Mouse (Mus musculus) telencephalon, adult 2 months (tissue): ENCODE data around the gene Clcn5.

Source experiments
- DNase-seq: peaks from one replicate; pipeline ENCODE4 v3.0.0-alpha.2; 2011; ENCODE audit warnings: low read depth, low spot score

Gene Clcn5

DNA sequence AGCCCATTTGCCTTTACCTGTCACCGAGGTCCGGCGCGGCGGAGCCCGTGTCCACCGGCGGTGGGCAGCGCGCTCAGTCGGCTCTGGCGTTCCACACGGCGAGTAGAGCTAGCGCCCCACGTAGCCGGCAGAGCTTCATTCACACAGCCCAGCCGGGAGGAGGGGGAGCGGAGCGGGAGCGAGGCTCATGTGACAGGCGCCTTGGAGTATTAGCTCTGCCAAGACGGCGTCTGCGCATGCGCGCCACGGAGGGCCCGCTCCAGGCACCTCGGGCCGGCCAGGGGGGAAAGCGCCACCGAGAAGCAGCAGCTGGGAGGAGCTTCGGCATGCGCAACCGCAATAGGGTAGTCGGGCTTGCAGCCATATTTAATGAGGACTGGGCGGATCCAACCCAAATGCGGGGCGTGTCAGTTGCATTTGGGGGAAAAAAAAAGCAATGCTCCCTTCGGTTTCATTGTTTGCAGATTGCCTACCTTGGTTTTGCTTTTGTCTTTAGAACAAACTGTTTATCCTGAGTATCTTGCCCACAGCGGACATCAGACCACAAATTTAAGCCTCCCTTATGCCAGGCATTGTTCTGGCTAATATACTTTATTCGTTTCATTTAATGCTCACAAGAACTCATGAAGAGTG lies at the start of gene Clcn5:
Gene Clcn5, minus strand, starts transcription at position 270 of the 633 bp plus-strand sequence.
- peak; percentile 88 for DNase-seq

DNA sequence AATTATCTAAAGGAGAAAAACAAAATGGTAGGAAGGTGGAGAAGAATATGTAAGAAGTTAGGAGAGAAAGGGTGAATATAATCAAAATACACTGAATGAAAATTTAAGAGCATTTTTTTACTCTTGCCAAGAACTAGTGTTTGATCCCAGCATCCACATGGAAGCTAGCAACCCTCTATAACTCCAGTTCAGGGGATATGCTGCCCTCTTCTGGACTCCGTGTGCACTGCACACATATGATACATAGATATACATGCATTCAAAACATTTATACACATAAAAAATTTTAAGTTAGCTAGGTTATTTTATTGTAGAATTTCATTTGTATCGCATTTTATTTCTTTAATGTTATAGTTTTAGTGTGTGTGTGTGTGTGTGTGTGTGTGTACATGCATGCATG lies 6.3 kb upstream of the Clcn5 start:
- no peak for DNase-seq

DNA sequence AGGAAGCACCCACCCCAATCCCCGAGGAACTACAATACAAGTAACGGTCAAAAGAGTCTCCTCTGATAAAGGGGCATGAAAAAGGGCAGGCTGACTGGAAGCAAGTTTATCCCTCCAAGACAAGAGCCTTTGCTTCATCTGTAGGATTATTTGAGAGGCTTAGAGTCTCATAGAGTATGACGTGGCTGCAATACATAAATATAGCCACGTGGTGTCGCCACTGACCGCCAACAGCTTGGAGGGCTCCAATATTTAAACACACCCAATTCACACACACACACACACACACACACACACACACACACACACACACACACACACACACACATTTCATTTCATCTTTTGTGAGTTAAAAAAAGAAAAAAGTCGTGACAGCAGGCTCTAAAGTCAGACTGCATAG lies 3.1 kb upstream of the Clcn5 start:
- no peak for DNase-seq

DNA sequence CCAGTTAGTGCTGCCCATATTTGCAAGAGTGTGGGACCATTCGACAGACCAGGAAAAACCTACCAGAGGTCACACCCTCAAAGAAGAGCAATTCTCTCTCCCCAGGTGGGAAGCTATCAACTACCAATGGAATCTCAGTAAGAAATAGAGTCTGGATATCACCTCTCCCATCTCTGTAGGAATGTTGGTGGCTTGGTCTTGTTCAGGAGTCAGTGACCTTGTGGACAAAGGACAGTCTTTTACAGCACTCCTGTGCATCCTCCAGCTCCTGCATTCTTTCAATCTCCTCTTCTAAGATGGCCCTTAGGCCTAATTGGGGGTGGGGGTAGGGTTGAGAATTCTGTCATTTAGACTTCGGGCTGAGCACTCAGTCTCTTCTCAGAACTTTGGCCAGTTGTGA lies 1.4 kb upstream of the Clcn5 start:
- DNase-seq: no peak

DNA sequence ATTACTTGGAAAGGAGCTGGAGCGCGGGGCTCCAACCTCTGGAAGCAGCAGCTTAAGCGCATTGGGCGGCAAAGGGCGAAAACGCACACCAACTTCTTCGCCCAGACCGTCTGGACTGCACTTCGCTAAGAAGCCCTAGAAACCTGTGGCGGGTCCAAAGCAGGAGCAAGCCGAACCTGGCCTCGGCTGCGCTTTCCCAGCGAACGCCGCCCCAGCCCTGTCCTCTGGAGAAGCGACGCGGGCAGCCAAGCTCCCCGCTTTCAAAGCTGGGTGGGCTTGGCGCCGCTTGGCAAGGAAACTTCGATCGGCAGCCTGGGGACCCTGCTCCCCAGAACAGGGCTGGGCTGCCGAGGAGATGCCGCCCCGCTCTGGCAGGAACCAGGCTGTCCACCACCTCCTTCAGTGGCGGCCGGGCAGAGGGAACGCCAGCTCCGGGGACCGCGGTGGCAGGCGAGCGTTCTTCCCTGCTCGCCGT lies 570 bp downstream of the Clcn5 start:
- no peak for DNase-seq

DNA sequence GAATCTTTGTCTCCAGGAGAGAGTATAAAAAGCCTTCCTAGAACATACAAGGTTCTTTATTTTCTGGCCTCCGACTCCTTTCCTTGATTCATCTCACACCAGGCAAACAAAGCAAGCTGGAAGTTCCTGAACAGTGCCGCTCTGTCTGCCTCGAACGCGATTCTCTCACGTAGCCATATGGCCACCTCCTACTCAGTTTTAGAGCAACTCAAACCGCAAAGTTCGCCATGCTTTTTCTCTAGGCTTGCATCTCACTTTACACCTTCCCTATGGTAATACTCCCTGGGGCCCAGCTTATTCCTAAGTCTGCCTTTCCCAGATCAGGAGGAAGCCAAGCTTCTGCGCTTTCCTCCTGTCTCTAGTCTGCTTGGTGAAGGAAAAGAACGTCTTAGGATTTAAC lies 4.0 kb downstream of the Clcn5 start:
- peak; percentile 83 for DNase-seq

DNA sequence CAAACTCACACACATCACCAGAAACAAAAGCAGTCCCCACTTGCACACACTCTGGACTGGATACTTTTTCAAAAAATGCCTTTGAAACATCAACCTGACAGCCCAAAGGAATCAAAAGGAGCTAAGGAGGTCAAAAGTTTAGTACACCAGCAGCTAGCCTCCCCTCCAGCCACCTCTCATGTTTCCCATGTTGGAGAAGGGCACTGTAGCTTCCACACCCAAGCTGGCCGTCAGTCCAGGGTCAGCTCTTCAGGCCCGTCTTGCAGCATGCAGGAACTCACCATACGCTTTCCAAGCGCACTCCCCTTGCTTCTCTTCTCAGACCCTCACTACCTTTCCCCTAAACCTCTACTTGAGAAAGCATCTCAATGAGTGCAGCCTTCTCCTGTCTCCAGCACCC lies 4.5 kb downstream of the Clcn5 start:
- DNase-seq: no peak

DNA sequence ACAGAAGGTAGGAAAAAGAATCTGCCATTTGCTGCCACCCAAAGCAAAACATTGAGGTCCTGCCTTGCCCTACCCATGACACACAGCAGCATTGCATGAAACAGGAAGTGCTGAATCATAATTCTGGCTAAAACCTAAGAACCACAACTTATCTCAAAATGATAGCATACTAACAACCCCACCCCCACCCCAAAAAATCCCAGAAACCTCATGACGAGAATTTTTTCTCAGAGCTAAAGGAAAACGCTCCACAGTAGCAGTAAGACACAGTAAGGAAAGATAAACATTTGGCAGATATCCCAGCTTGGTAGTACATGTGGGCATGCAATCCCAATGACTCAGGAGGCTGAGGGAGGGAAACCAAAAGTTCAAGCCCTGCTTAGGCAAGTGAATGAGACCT lies 10.9 kb downstream of the Clcn5 start:
- DNase-seq: no peak

DNA sequence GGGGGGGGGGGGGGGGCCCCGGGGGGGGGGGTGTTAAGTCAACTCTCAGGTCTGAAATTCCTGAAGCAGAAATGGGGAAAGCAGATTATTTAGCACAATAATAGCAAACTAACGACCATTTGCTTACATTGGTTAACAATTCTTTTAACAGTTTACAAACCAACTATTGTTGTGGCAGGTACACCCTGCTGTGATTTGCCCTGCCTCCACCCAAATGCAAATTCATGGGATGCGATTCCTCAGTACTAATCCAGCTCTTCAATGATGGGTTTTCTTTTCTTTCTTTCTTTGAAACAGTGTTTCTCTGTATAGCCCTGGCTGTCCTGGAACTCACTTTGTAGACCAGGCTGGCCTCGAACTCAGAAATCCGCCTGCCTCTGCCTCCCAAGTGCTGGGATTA lies 12.3 kb downstream of the Clcn5 start:
- no peak for DNase-seq

DNA sequence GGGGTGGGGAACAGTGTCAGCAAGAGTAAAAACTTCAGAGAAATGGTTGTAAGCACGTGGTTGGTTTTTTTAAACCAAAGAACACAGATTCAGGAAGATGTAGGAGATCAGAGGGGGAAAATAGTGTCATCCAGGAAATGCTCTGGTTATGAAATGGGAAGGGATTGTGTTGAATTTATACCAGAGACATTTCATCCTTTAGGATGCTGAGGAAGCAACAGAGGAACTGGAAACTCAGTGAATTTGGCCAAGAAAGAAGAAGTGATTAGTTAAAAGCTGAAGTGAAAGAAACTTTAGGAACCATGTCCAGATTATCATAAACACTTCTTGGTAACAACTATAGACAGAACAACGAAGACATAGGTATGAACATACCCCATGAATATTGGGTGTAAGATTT lies 26.2 kb downstream of the Clcn5 start:
- DNase-seq: no peak

DNA sequence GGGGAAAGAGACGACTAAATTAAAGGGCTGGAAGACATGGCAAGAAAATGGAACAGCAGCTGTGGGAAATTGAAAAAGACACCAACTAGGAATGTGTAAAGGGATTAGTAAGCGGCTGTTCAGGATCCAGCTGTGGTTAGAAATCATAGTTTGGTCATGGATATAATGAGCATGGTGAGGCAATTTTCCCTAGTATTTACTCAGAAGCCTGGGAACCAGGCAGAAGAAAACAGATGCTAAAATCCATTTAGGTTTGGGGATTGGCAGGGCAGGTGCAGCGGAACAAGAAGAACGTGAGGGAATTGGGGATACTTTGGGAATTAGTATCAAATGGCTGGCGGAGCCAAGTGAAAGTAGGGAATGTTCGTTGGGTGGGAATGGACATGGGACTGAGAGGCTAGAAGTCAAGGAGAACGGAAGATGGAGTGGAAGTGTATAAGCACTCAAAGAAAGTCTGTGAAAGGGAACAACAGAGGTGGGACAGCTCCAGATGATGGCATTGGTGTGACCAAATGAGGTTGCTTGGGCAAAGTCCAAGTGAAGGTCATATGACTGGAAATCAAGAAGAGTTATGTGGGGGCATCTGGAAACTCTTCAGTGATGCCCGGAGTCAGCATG lies 26.9 kb downstream of the Clcn5 start:
- no peak for DNase-seq

DNA sequence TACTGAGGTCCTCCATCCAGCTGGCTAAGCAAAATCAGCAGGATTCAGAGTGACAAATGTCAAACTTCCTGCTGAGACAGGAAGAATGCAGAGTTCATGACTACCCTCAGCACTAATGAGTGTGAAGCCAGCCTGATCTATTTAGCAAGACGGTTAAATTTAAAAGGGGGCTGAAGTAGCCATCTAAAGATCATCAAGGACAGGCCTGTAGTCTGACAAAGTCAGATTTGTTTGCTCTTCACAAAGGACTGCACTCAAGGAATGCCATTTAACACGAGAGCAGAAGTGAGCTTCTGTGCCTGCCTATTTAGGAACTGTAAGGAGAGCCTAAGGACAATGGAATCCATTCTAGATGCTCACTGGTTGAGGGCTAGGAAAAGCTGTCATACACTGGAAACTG lies 30.2 kb downstream of the Clcn5 start:
- DNase-seq: no peak

DNA sequence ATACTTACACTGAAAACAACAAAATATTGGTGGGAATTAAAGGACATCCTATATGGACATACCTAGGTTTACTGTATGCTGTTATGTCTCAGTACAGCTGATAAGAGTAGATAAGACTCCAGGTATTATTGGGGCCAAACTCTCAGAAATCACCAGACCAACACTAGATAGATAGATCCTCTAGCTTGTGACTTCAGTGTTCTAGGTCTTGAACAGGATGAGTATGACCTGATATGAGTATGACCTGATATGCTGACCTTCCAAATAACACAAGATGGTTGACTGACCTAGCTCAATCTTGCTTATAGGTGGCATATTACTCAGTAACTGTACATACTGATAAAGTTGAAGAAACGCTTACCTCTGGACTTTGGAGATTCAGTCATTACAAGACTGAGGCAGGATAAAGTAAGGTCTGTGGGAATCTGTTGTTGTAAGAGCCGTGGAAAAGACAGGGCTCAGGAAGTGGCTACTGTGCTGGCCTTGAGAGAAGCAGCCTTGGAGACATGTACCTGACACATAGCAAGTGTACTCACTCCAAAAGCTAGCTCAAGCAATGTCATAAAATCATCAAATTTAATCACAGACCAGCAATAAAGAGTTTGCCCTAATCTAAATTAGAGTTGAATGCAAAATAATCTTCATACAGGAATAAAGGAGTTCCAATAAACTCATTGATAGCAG lies 32.0 kb downstream of the Clcn5 start:
- DNase-seq: no peak

DNA sequence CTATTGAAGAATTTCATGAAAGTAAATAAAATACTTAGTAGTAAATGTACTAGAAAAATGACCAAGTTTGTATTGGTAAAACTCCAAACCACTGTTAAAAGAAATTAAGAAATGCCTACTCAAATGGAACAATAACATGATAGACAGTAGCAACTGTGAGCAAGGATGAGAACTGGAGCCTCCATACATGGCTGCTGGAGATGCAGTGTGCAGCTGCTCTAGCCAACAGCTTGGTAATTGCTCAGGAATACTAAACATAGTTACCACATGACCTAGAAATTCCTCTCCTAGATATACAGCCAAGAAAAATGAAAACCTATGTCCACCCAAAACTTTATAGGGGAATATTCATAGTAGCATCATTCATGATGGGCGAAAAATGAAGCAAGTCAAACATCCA lies 36.5 kb downstream of the Clcn5 start:
- DNase-seq: no peak

DNA sequence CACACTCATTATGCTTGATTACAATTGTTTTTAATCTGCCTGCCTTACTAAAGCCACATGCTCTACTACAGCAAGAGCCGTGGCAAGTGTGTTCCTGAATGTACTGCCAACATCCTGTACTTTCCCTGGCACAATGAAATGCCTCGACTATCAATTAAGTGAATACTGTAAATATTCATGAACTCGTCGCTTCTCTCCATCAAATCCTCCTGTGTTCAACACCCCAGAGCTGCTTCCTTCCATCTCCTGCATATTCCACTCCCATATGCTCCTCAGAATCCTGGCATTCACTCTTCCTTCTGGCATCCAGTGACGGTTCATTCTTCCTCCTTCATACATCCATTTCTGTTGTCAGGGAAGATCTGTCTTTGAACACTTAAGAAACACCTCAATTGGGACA lies 39.4 kb downstream of the Clcn5 start:
- DNase-seq: peak; percentile 5

DNA sequence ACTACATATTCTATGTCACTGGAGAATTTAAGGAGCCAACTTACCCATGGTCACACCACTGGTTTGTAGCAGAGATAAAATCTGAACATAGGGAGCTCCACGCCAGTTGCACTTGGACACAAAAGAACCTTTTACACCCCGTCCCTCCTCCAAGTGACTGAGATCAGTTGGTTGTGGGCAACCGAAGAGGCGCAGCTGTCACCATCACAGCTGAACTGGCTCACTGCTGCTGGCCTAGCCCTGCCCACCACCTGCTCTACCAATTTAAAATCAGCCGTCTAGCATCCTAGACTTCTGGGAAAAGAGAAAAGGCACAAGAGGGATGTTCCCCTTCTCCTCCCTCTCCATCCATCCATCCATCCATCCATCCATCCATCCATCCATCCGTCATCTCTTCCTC lies 42.6 kb downstream of the Clcn5 start:
- DNase-seq: no peak

DNA sequence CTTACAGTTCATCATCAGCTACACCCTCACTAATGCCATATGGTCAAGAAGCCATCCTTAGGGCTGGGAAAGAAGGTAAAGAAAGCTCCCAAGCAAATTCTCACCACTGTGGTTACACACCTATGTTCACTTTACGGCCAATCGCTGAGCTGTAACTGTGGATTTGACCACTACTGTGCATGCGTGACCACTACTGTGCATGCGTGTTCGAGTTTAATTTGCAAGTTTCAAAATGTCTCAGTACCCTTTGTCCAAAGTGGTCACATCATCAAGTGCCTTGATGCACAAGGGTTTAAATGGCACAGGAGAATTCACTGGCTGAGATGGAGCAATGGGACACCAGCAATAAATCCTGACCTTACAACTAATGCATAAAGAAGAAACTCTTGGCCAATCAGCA lies 58.0 kb downstream of the Clcn5 start:
- DNase-seq: no peak

DNA sequence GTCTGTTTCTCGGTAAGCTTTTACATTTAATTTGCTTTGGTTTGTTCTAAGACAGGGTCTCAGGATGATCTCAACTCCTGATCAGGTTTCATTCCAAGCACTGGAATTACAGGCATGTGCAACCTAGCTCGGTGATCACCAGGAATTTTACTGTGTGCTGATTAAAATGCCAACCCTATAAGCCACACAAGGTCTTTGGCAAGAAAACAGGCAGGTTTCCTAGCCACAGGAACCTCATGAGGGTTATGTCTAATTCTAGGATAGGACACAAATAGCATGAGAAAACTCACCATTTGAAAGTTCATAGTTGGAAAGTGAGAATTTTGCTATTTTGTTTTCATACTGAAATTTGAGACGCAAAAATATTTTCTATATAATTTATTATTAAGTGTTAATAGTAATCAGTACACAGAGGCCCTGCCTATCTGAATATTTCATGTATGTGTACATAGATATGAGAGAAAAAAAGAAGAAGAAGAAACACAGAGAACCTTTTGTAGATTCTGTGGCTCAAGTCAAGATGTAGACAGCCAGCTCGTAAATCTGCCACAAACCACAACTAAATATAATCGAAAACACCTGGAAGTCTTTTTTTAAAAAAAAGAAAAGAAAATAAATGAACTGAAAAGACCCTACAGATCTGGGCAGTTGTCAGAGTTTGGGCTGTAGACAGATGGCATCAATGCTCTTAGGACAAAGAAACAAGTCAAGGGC lies 58.6 kb downstream of the Clcn5 start:
- DNase-seq: no peak

DNA sequence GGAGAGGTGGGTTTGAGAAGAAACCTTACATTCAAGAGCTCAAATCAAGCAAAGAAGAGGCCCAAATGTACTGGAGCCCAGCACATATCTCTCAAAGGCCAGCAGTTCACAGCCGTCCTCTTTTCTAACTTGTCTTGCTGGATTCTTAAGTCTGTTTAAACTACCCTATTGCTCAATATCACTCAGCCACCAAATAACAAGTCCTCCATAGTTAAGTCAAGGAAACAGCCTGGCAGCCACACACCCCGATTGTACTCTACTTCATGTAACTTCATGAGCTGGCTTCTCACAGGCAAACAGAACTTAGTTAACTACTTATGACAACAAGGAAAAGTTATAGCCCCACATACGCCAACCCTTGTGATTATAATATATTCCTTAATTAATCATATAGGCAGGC lies 59.4 kb downstream of the Clcn5 start:
- DNase-seq: no peak

DNA sequence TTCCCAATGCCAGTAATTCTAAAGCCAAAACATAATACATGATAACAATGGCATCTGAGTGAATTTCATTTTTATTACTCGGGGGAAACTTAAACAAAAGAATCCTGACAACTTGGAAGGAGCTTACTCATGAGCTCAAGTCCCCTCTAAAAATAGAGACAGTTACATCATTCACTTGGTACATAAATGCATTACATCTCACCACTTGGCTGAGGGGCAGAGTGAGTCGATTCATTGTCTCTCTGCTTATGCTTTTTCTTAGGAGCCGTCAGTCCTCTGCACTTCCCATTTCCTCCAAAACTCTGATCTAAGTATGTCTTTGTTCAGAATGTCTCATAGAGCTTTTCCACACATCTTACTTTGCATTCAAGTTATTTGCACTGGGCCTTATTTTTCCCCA lies 63.1 kb downstream of the Clcn5 start:
- no peak for DNase-seq

DNA sequence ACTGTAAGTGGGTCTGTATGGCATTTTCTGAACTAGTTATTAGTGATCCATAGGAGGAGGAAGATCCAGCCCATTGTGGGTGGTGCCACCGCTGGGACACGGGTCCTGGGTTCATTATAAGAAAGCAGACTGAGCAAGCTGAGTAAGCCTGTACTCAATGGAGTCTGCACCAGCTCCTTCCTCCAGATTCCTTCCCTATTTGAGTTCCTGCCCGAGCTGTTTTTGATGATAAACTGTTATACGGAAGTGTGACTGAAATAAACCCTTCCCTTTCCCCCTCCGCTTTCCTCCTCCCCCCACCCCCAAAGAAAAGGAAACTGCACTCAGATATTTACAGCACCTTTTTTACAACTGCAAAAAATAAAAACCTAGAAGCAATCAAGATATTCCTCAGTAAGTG lies 115.1 kb downstream of the Clcn5 start:
- no peak for DNase-seq

DNA sequence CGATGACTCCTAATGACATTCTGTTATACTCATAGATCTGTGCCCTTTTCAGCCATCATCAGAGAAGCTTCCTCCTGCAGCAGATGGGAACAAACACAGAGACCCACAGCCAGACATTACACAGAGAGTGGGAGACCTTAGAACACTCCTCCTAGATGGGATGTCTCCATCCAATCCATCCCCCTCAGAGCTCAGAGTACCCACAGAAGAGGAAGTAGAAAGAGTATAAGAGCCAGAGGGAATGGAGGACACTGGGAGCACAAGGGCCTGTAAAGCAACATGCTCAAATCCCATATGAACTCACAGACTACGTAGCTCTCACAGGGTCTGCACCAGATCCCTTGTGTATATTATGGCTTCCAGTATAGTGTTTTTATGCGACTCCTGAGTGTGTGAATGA lies 115.6 kb downstream of the Clcn5 start:
- no peak for DNase-seq

DNA sequence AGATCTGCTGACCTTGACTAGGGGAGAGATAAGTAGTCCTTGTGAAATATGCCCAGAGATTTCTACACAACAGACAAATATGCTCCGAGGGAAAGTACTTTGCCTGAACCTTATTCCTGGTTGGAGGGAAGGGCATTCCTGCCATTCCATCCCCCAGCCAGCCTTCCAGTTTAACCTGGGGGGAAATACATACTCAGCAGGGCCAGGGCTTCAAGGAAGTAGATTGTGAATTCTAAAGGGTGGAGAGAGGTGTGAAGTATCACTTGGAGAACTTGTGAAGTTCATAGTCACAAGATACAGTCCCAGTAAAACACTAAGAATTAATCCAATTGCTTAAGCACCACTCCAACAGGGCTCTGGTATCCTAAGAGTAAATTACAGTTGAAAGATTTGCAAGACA lies 121.3 kb downstream of the Clcn5 start:
- no peak for DNase-seq
